29 mouse cellular contexts compared by ENCODE assay signal in the genomic region with DNA sequence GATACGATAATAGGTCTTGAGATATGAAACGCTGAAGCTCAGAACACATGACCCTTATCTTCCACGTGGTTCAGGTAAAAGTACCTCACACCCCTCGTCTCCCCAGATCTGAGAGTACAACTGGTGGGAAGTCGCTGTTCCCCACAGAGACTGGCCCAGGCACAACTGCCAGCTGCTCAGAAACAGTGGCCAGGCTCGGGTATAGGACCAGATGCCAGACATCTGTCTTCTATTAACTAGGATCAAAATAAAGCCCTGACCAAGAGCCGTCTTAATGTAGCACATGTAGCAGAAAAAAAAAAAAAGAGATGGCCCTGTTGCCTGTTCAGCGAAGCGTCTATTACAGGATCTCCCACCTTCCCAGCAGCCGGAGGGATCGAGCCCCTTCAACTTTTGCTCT. TPM values are rescaled to one million over a fixed set of nuclear protein-coding genes. Genes with fewer than 3 reads are reported as not detected.
DNase-seq lines count a peak whose midpoint lies in the region; ATAC-seq lines count a peak whose summit lies in the region.
"Had no signal": no experiment of that assay in that cellular context is flagged by ENCODE, and none has a peak within 500 bp of the region (broad histone marks: within the 10 kb centered on the region; RNA-seq: fewer than 3 reads in every experiment).

No protein-coding gene starts in this region.

- intact Hi-C loops in left cerebral cortex, postnatal 36 days (cut with DNase I) = no loop called here

- 32% methylated on average over 11 of the region's 11 CpGs for WGBS in limb, embryonic 11.5 days
- 59% methylated on average over 11 of the region's 11 CpGs for WGBS in limb, embryonic 10.5 days
- WGBS in embryonic facial prominence, embryonic 11.5 days = 52% methylated on average over 11 of the region's 11 CpGs
- WGBS in limb, embryonic 13.5 days = 30% methylated on average over 11 of the region's 11 CpGs

- peak; percentile 39 for DNase-seq in embryo, embryonic 11 days
- DNase-seq in embryo, embryonic 10 days (ENCODE audit: low spot score) = no peak
- DNase-seq in limb, embryonic 11.5 days (ENCODE audit: low spot score) = peak; percentile 41
- DNase-seq in limb, embryonic 10.5 days (ENCODE audit: low spot score) = no peak
- DNase-seq in embryonic facial prominence, embryonic 11.5 days (ENCODE audit: low spot score) = peak; percentile 67
- DNase-seq in left cerebral cortex, postnatal 36 days (ENCODE audit: low spot score in 2 of 2) = no peak
- no peak for DNase-seq in ovary, postnatal 14 days (ENCODE audit: low spot score)
- DNase-seq: adrenal gland, adult 2 months; adrenal gland, postnatal 36 days; cerebellum, adult 11 months; cerebellum, adult 8-10 months; cerebellum, postnatal 14 days; gastrocnemius, postnatal 36 days; heart, adult 18-20 months; heart, postnatal 10 days had no signal

- H3K27ac ChIP-seq in limb, embryonic 11.5 days (replicated peaks; ENCODE audit: low read depth, low read length) = no peak overlapping the region
- no peak overlapping the region for H3K27ac ChIP-seq in limb, embryonic 10.5 days
- H3K27ac ChIP-seq in embryonic facial prominence, embryonic 11.5 days (replicated peaks; ENCODE audit: low read depth, low read length) = no peak overlapping the region
- H3K27ac ChIP-seq in limb, embryonic 13.5 days = no peak overlapping the region
- H3K27ac ChIP-seq: embryonic facial prominence, embryonic 15.5 days; forebrain, embryonic 10.5 days; heart, embryonic 10.5 days; hindbrain, embryonic 14.5 days; intestine, embryonic 15.5 days had no signal

- H3K27me3 ChIP-seq in limb, embryonic 11.5 days (ENCODE audit: control insufficient read depth, insufficient read depth, low read length) = no peaks in the 10 kb centered on the region
- no peaks in the 10 kb centered on the region for H3K27me3 ChIP-seq in limb, embryonic 10.5 days (ENCODE audit: low read depth, poor library complexity, severe bottlenecking)
- no peaks in the 10 kb centered on the region for H3K27me3 ChIP-seq in embryonic facial prominence, embryonic 11.5 days (ENCODE audit: control insufficient read depth, insufficient read depth, low read length)
- H3K27me3 ChIP-seq in limb, embryonic 13.5 days = no peaks in the 10 kb centered on the region
- H3K27me3 ChIP-seq: embryonic facial prominence, embryonic 15.5 days; intestine, embryonic 15.5 days had no signal

- H3K9ac ChIP-seq in limb, embryonic 11.5 days (ENCODE audit: low read length) = no peak overlapping the region
- H3K9ac ChIP-seq in embryonic facial prominence, embryonic 11.5 days (replicated peaks; ENCODE audit: low read length) = no peak overlapping the region
- no peak overlapping the region for H3K9ac ChIP-seq in limb, embryonic 13.5 days
- H3K9ac ChIP-seq: embryonic facial prominence, embryonic 15.5 days; hindbrain, embryonic 14.5 days; intestine, embryonic 15.5 days had no signal

- H3K36me3 ChIP-seq in limb, embryonic 11.5 days (ENCODE audit: control insufficient read depth, insufficient read depth, low read length) = no peaks in the 10 kb centered on the region
- no peaks in the 10 kb centered on the region for H3K36me3 ChIP-seq in limb, embryonic 10.5 days
- no peaks in the 10 kb centered on the region for H3K36me3 ChIP-seq in embryonic facial prominence, embryonic 11.5 days (replicated peaks; ENCODE audit: control insufficient read depth, insufficient read depth, low read depth, low read length)
- H3K36me3 ChIP-seq in limb, embryonic 13.5 days = no peaks in the 10 kb centered on the region
- H3K36me3 ChIP-seq: embryonic facial prominence, embryonic 15.5 days; forebrain, embryonic 10.5 days; heart, embryonic 10.5 days; intestine, embryonic 15.5 days had no signal

- H3K4me3 ChIP-seq in limb, embryonic 11.5 days (ENCODE audit: low read depth, low read length) = no peak overlapping the region
- no peak overlapping the region for H3K4me3 ChIP-seq in limb, embryonic 10.5 days
- no peak overlapping the region for H3K4me3 ChIP-seq in embryonic facial prominence, embryonic 11.5 days (ENCODE audit: low read depth, low read length)
- no peak overlapping the region for H3K4me3 ChIP-seq in limb, embryonic 13.5 days
- H3K4me3 ChIP-seq: embryonic facial prominence, embryonic 15.5 days; erythroblast, embryonic 14.5 days; forebrain, embryonic 10.5 days; heart, embryonic 10.5 days; intestine, embryonic 15.5 days had no signal

- no peak for ATAC-seq in limb, embryonic 11.5 days (ENCODE audit: insufficient number of reproducible peaks, low FRiP score, low TSS enrichment, low read depth)
- ATAC-seq in embryonic facial prominence, embryonic 11.5 days (replicated peaks; ENCODE audit: insufficient number of reproducible peaks, low FRiP score, low TSS enrichment, low read depth) = no peak
- ATAC-seq in limb, embryonic 13.5 days (ENCODE audit: low FRiP score, low read depth) = peak; percentile 51; the same call in 1 of the 2 replicates
- ATAC-seq: forebrain, embryonic 14.5 days; intestine, embryonic 15.5 days had no signal

- H3K4me1 ChIP-seq in limb, embryonic 11.5 days (ENCODE audit: control insufficient read depth, insufficient read depth, low read length) = no peaks in the 10 kb centered on the region
- peaks cover 7% of the 10 kb centered on the region for H3K4me1 ChIP-seq in limb, embryonic 10.5 days
- no peaks in the 10 kb centered on the region for H3K4me1 ChIP-seq in embryonic facial prominence, embryonic 11.5 days (ENCODE audit: control insufficient read depth, insufficient read depth, low read length)
- H3K4me1 ChIP-seq in limb, embryonic 13.5 days = no peaks in the 10 kb centered on the region
- H3K4me1 ChIP-seq: embryonic facial prominence, embryonic 15.5 days; forebrain, embryonic 10.5 days; heart, embryonic 10.5 days; intestine, embryonic 15.5 days had no signal

- H3K9me3 ChIP-seq in limb, embryonic 11.5 days (ENCODE audit: control insufficient read depth, low read length) = no peaks in the 10 kb centered on the region
- no peaks in the 10 kb centered on the region for H3K9me3 ChIP-seq in limb, embryonic 10.5 days (replicated peaks)
- no peaks in the 10 kb centered on the region for H3K9me3 ChIP-seq in embryonic facial prominence, embryonic 11.5 days (replicated peaks; ENCODE audit: control insufficient read depth, low read length)
- no peaks in the 10 kb centered on the region for H3K9me3 ChIP-seq in limb, embryonic 13.5 days
- H3K9me3 ChIP-seq: embryonic facial prominence, embryonic 15.5 days; forebrain, embryonic 10.5 days; heart, embryonic 10.5 days; intestine, embryonic 15.5 days had no signal

- H3K4me2 ChIP-seq in limb, embryonic 11.5 days (ENCODE audit: low read depth, severe bottlenecking) = no peak overlapping the region
- H3K4me2 ChIP-seq in embryonic facial prominence, embryonic 11.5 days (ENCODE audit: low read depth, low read length) = no peak overlapping the region
- H3K4me2 ChIP-seq in limb, embryonic 13.5 days (replicated peaks) = no peak overlapping the region
- H3K4me2 ChIP-seq: embryonic facial prominence, embryonic 15.5 days; hindbrain, embryonic 14.5 days; intestine, embryonic 15.5 days had no signal

RNA-seq across cellular contexts. Expression of gene Btf3, which starts 8.2 kb away (rescaled TPM):
- polyA plus RNA-seq in limb, embryonic 11.5 days (2014; fragmentation: Nextera tagmentation; extraction: Ambion mirVana) = 812 and 826 TPM in 2 replicates
- polyA plus RNA-seq in limb, embryonic 10.5 days (2016; fragmentation: Nextera tagmentation; extraction: Ambion mirVana) = 695 and 810 TPM in 2 replicates
- polyA plus RNA-seq in embryonic facial prominence, embryonic 11.5 days (2014; fragmentation: Nextera tagmentation; extraction: Ambion mirVana) = 952 and 1,036 TPM in 2 replicates
- 728 and 732 TPM in 2 replicates for polyA plus RNA-seq in limb, embryonic 13.5 days (2015; fragmentation: Nextera tagmentation; extraction: Ambion mirVana)
- total RNA-seq in left cerebral cortex, postnatal 36 days (2021) = 100 to 1,000 TPM; 170 to 181 TPM

RNA-seq across cellular contexts. Expression of gene Foxd1, which starts 29.0 kb away (rescaled TPM):
- 0.05 and 0.07 TPM in 2 replicates for polyA plus RNA-seq in limb, embryonic 11.5 days (2014; fragmentation: Nextera tagmentation; extraction: Ambion mirVana)
- 0.11 and 0.21 TPM in 2 replicates for polyA plus RNA-seq in limb, embryonic 10.5 days (2016; fragmentation: Nextera tagmentation; extraction: Ambion mirVana)
- 7.7 and 8.2 TPM in 2 replicates for polyA plus RNA-seq in embryonic facial prominence, embryonic 11.5 days (2014; fragmentation: Nextera tagmentation; extraction: Ambion mirVana)
- polyA plus RNA-seq in limb, embryonic 13.5 days (2015; fragmentation: Nextera tagmentation; extraction: Ambion mirVana) = 0.19 TPM in 2 replicates
- total RNA-seq in left cerebral cortex, postnatal 36 days (2021) = 1 to 10 TPM; 1.1 to 2.1 TPM
- total RNA-seq: hematopoietic stem cell, adult 5-6 weeks; MEL had no signal
- polyA plus RNA-seq: erythroblast, embryonic 14.5 days; heart, embryonic 14.5 days; intestine, embryonic 15.5 days had no signal

RNA-seq across cellular contexts. Expression of gene Gm21976, which starts 45.3 kb away (rescaled TPM):
- polyA plus RNA-seq in limb, embryonic 11.5 days (2014; fragmentation: Nextera tagmentation; extraction: Ambion mirVana) = not detected in 2 replicates
- polyA plus RNA-seq in limb, embryonic 10.5 days (2016; fragmentation: Nextera tagmentation; extraction: Ambion mirVana) = not detected in 2 replicates
- polyA plus RNA-seq in embryonic facial prominence, embryonic 11.5 days (2014; fragmentation: Nextera tagmentation; extraction: Ambion mirVana) = not detected in 2 replicates
- polyA plus RNA-seq in limb, embryonic 13.5 days (2015; fragmentation: Nextera tagmentation; extraction: Ambion mirVana) = not detected in 2 replicates
- not detected for total RNA-seq in left cerebral cortex, postnatal 36 days (2021)
- total RNA-seq: adrenal gland, adult 2 months; adrenal gland, postnatal 36 days; gastrocnemius, adult 8-10 months; gastrocnemius, postnatal 36 days; heart, adult 18-20 months; heart, postnatal 10 days; hematopoietic stem cell, adult 5-6 weeks; MEL had no signal
- polyA plus RNA-seq: adrenal gland, adult 2 months; C2C12; cortical plate, adult 2 months; erythroblast, embryonic 14.5 days; forebrain, embryonic 10.5 days; forebrain, embryonic 14.5 days; heart, embryonic 10.5 days; heart, embryonic 14.5 days; hindbrain, embryonic 14.5 days; intestine, embryonic 15.5 days had no signal

Comparison
In these comparisons a context has a peak if more than half of its experiments do, and no peak if none do; other contexts are left out.
1. DNase-seq: peak in embryo, embryonic 11 days (single experiment), limb, embryonic 11.5 days (single experiment) and embryonic facial prominence, embryonic 11.5 days (single experiment); none in embryo, embryonic 10 days (single experiment), limb, embryonic 10.5 days (single experiment), left cerebral cortex, postnatal 36 days (0 of 2) and ovary, postnatal 14 days (single experiment).